Mouse (Mus musculus) adrenal gland, postnatal 36 days (tissue): Measurements from ENCODE around the gene Kcne3. TPM values are rescaled to one million over a fixed set of nuclear protein-coding genes. Genes with fewer than 3 reads are reported as not detected.
A peak's percentile ranks its signal among the peaks of the same experiment; 100 is the strongest.

Source experiments
- DNase-seq, 2 experiments: peaks; one replicate each; pipeline ENCODE4 v3.0.0; 2021; ENCODE audit warnings: mixed read lengths in 1 of 2
- total RNA-seq, 2 experiments: library from RNA; stranded (reverse); gene quantifications; 2 replicates each; pipeline ENCODE4 v1.2.3; 2021

The Kcne3 gene
- total RNA-seq, 2 experiments from 2014 or later = 0.99 to 1.5 TPM

DNA sequence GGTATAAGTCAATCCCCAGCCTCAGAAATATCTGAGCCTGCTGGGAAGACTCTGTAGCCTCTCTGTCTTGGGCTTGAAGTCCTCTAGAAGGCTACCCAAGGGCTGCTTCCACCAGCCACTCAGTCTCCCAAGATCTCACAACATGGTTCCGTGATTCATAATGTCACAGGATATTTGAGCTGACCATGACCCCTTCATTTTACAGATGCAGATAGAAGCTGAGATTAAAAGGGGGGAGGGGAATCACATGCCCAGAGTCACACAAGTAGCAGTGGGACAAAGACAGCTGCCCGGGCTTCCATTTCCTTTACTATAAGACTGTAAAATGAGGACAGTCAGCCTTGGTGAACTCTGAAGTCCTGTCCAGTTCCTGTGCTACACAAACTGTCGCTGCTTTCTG is 5.3 kb downstream of the Kcne3 start:
- DNase-seq = no peak

GRCm38 (mm10) chr7:100182388-100182787 is 6.1 kb downstream of the Kcne3 start:
- DNase-seq = no peak

GRCm38 (mm10) chr7:100187601-100188000 is 11.3 kb downstream of the Kcne3 start:
- DNase-seq = peak; percentile 52 to 61

DNA sequence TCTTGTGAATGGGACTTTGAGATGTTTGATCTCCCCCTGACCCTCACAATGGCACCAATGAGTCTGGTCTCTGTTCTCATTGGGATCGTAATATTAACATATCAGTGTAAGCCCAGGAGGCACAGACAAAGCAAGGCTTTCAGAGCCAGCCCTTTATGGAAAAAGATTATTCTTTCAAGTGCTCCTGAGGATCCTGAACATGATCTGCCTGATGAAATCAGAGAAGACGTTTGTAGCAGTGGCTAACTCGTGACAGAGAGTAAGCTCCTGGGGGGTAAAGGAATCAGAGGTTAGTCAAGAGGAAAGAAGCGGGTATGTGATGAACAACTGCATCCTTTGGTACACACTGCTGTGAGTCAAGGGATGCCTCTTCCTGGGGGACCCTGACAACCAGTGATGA is 13.9 kb downstream of the Kcne3 start:
- no peak for DNase-seq

- peak; percentile 59 to 84 for DNase-seq
Observed at GRCm38 (mm10) chr7:100190778-100191177, 14.5 kb downstream of the Kcne3 start.

DNA sequence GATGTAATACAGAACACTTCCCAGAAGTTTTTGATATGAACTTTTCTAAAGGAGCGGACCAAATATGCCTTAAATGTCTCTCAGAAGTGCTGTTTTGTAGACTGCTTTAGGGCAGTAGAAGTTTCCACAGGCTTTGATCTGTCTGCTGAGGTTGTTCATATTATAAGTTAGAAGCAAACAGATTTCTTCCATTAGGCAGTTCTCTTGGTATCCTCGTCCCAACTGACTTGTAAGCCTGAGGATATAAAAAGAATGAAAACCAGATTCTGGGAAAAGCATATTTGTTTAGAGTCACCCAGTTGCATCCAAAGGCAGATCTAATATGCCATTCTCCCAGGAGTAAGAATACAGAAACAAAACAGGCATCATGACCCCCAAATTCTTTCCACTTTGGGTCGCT is 24.9 kb downstream of the Kcne3 start:
- DNase-seq = no peak

- DNase-seq = peak in 1 of 2 experiments; percentile 13
Observed at GRCm38 (mm10) chr7:100203616-100204015, 27.3 kb downstream of the Kcne3 start.

DNA sequence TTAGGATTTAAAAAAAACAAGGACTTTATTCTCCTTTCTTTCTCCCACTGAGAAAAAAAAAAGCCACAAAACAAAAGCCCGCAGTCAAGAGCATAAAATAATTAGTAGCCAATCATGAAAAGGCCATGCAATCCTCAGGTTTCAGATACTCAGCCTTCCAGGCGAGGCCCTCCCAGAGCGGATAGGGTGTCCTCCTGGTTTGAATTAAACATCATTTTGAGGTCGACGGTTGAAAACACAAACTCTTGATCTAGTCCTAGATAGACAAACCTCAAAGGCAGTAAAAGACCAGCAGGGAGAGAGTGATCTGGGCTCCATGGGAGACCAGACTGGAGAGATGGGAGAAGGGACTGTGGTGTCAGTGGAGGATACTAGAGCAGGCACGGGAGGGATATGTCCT is 28.6 kb downstream of the Kcne3 start:
- DNase-seq = no peak

GRCm38 (mm10) chr7:100206144-100206543 is 29.8 kb downstream of the Kcne3 start:
- DNase-seq = no peak

DNA sequence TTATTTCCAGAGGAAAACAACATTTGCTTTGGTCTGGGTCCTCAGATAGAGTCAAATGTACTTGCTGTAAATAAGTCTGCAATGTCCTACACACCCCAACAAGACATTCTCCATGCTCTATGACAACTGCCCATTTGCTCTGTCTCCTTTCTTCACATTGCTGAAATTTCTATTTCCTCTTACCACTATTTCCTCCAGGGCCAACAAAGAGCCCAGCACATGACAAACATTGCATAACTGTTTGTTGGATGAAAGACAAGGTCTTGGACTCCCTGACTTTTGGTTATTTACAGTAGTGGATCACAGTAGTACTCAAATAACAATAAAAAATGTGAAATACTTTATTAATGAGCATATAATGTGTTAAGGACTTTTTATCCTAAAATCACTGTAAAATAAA is 31.6 kb downstream of the Kcne3 start:
- DNase-seq = peak in 1 of 2 experiments; percentile 8

- no peak for DNase-seq
Observed at GRCm38 (mm10) chr7:100214310-100214709, 38.0 kb downstream of the Kcne3 start.

GRCm38 (mm10) chr7:100215116-100215732 is 38.9 kb downstream of the Kcne3 start:
- DNase-seq = no peak

- DNase-seq = peak; percentile 3 to 4
Observed at GRCm38 (mm10) chr7:100215976-100216375, 39.7 kb downstream of the Kcne3 start.

DNA sequence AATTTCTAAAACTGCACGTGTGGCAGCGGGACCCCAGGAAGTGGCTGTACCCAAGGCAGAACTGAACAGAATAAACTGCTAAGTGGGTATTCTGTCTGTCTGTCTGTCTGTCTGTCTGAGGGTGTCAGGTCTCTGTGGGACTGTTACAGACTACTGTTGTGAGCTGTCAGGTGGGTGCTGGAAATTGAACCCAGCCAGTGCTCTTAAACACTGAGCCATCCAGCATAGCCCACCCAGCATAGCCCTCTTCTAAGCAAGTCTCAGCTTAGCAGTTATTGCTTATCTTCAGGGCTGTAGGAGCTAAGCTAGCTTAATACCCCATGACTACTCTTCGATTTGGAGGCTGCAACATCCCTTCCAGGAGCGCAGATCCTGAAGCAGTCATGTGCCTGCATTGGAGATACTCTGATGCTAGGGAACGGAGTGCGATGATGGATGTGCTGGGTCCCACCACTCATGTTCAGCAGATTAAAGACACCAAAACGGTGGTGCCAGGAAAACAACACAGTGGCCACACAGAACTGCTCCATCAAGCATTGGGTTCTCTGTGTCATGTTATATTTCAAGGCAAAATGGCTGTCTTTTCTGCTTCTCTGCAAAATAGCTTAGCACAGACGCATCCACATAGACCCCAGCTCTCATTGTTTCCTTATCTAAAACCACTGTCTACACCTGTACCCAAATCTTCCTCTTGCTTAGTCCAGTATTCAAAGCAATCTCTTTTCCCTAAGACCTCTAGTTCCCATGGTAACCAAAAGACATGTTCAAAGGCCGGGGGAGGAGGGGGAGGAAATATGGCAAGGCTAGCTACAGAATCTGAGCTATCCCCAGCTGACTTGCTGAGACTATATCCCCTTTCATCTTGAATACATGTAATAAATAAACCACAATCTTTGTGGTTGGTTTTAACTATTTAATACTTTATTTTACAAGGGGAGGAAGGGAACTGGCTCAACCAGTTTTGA is 40.6 kb downstream of the Kcne3 start:
- DNase-seq = no peak

GRCm38 (mm10) chr7:100227158-100227875 is 51.0 kb downstream of the Kcne3 start, which contains the start of gene Pgm2l1:
Gene Pgm2l1, plus strand, starts transcription at chr7:100227394.
- peak; percentile 99 for DNase-seq

DNA sequence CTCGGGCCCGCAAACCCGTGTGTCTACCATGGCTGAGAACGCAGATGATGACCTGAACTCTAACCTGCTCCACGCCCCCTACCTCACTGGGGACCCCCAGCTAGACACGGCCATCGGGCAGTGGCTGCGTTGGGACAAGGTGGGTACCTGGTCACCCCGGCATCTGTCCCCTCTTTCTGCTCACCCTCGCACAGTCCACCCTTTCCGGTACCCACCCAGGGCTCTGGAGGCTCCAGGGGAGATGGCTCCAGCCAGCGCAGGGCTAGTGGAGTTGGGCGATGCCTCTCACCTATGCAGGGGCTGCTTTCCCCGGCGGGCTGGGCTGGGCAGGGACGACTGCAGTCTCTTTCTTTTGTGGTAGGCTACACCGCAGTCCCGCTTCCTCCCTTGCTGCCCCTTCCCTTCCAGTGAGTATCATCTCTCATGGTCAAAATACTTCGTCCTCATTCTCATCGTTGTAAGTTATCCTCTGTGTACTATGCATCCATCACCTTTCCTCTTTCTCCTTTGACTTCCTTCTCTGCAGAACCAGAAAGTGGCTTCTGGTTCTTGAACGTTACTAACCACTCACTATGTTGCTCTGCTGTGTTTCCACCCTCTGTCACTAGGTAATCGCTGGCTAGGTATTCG is 51.7 kb downstream of the Kcne3 start:
- DNase-seq = peak; percentile 5 to 31

DNA sequence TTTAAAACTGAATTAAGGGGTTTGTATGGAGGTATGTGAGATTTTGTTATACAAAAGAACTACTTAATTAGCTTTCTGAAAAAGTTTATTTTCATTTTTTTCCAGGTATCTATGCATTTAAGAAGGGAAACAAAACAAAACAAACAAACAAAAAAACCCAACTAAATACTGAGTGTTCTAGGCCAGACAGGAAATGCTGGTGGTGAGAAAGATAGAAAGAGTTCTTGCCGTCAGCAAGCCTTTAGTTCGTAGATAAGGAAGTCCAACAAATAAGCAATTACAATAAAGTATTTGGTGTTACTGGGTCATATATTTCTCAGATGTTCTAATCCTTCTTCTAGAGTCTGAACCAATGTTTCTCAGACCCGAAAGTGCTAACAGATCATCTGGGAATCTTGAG is 52.7 kb downstream of the Kcne3 start:
- no peak for DNase-seq

DNA sequence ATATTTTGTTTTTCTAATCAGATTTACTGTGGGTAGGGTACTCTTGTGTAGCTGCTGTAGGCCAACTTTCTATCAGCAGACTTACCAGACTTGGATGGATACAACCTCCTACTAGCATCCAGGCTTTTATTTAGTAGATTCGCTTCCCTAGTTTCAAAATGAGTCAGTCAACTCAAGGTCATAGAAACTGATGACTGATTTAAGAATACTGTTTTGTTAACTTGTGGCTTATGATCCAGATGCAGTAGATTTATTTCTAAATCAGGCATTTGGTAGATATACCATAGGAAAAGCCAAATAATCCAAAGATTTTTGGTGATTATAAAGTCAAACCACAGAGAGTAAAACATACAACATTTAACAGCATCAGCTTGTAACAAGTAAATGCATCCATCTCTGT is 54.3 kb downstream of the Kcne3 start:
- no peak for DNase-seq

- no peak for DNase-seq
Observed at GRCm38 (mm10) chr7:100231661-100232060, 55.4 kb downstream of the Kcne3 start.

DNA sequence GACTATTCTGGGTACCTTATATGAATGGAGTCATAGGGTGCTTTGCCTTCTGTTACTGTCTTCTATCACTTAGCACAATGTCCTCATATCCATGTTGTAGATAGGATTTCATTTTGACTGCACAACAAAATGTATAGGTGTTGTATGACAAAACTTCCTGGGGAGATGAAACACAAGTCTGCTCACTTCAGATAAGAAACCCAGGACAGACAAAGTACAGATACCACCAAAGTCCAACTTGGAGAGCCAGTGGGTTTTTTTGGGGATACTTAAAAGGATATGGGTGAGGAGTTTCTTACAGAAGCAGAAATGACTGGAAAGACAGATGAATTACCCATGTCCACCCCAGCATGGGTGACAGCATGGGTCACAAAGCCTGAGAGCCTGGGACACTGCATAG is 57.4 kb downstream of the Kcne3 start:
- DNase-seq = no peak
